Mouse (Mus musculus): ENCODE data around the gene Cirbp.

GRCm38 (mm10) chr10:80207676-80208075 lies 41.9 kb downstream of the Cirbp start:
- TF ChIP-seq CTCF (IDR thresholded peaks at IDR 0.05; ENCODE audit: low read depth, low read length), result no peak
- no peak for TF ChIP-seq POLR2A (IDR thresholded peaks at IDR 0.05; ENCODE audit: extremely low read depth, insufficient read depth, low read length)
